Mouse (Mus musculus): ENCODE results near the gene Pnkp.

DNA sequence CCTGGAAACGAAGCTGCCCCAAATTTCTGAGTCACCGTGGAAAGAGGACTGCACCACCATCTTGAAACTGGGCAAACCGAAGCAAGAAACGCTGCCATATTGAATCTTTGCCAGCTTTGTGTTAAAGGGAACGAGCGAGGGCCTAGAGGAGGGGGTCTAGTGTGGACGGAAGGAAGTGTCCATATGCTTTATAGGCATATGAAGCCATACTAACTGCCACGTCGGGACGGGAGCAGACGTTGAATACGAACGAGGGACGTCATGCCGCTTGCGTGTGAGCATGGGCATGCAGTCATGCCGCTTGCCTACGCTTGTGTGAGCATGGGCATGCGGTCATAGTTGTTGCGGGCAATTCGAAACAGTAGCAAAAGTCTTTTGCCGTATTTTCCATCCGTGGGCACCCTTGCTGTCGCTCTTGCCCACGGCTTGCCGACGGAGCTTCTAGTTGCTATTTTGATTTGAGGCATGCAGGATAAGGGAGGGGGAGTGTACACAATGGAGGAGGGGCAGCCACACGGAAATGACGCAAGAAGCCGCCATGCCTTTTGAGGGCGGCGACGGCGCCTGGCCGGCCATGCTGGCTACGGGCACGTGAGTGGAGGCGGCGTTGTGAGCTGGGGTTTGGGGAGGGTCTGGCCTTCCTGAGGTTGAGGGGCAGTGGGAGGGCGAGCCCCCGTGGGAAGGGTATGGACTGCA, 7.4 kb upstream of the Pnkp start:
- TF ChIP-seq USF2 (conservative IDR thresholded peaks at IDR 0.05; ENCODE audit: low read depth, low read length) = no peak; the same call in 1 of the 2 replicates
- peak; percentile 87 for TF ChIP-seq MYC (IDR thresholded peaks at IDR 0.05; ENCODE audit: low read depth, low read length)
- TF ChIP-seq ELF1 (IDR thresholded peaks at IDR 0.05; ENCODE audit: low read depth, low read length) = no peak
- TF ChIP-seq ZNF384 (IDR thresholded peaks at IDR 0.05; ENCODE audit: low read depth, low read length) = no peak
- 0 out of 2 replicates have a peak, but pooled peaks have one; percentile 18 for TF ChIP-seq UBTF (IDR thresholded peaks at IDR 0.05; ENCODE audit: low read depth, low read length)
